Mouse (Mus musculus) limb, embryonic 11.5 days (tissue): ENCODE measurements at regions not wholly inside any gene's neighbourhood (a gene's known extent, or its start where the extent isn't known, plus 50 kb on each side); places are given as distances from the start of the nearest gene placed in this dataset.

ENCODE experiments used
- ATAC-seq: fragments of 200-750 bp; cut with Nextera tagmentation; 2 replicates; pipeline ENCODE4 v1.8.0; 2017; ENCODE audit warnings: low read depth; ENCODE audit not compliant: insufficient number of reproducible peaks, low FRiP score, low TSS enrichment
- DNase-seq: peaks from one replicate; pipeline ENCODE4 v3.0.0-alpha.2; 2015; ENCODE audit warnings: low spot score
- H3K27ac ChIP-seq: fragments of 300-500 bp; sonication (generic); replicated peaks from 2 replicates; pipeline ENCODE4 v1.5.1; 2014; ENCODE audit warnings: low read depth, mild to moderate bottlenecking, low read length
- H3K27me3 ChIP-seq: fragments of 300-500 bp; sonication (generic); 2 replicates; pipeline ENCODE4 v1.6.1; 2014; ENCODE audit warnings: mild to moderate bottlenecking, low read length, mixed read lengths; ENCODE audit not compliant: control insufficient read depth, insufficient read depth
- H3K36me3 ChIP-seq: fragments of 300-500 bp; sonication (generic); 2 replicates; pipeline ENCODE4 v1.6.1; 2014; ENCODE audit warnings: mild to moderate bottlenecking, low read length, moderate library complexity, mixed read lengths; ENCODE audit not compliant: control insufficient read depth, insufficient read depth
- H3K4me1 ChIP-seq: fragments of 300-500 bp; sonication (generic); 2 replicates; pipeline ENCODE4 v1.6.1; 2014; ENCODE audit warnings: low read length, mixed read lengths; ENCODE audit not compliant: control insufficient read depth, insufficient read depth
- H3K4me2 ChIP-seq: fragments of 300-500 bp; sonication (generic); 2 replicates; pipeline ENCODE4 v1.6.1; 2014; ENCODE audit warnings: low read depth, mild to moderate bottlenecking, moderate library complexity; ENCODE audit not compliant: severe bottlenecking
- H3K4me3 ChIP-seq: fragments of 300-500 bp; sonication (generic); 2 replicates; pipeline ENCODE4 v1.5.1; 2014; ENCODE audit warnings: low read depth, low read length
- H3K9ac ChIP-seq: fragments of 300-500 bp; sonication (generic); 2 replicates; pipeline ENCODE4 v1.6.1; 2014; ENCODE audit warnings: mild to moderate bottlenecking, low read length
- H3K9me3 ChIP-seq: fragments of 300-500 bp; sonication (generic); 2 replicates; pipeline ENCODE4 v1.6.1; 2016; ENCODE audit warnings: low read length; ENCODE audit not compliant: control insufficient read depth
- WGBS: fragments of 180-500 bp; shearing (Covaris S2); extraction: QIAGEN DNeasy Blood & Tissue Kit; methylation state at CpG from one replicate; pipeline ENCODE4 v1.1.7; 2014; 5-methylcytosine and 5-hydroxymethylcytosine counted together

DNA sequence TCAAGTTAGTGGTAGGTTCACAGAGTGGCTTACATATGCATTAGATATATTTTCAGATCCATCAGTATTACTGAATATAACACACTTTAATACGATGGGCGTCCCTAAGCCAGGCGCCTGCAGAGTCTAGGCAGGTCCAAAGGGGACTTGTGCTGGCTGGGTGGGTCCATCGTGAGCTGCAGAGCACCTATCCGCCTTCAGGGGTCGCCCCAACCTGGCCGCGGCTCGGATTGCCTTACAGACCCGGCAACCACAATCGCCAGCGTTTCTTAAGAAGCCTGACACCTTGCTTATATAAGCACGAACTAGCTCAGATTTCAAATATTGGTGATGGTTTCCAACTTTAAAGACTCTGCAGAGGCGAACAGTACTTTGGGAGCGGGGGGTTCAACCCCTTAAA lies 227.3 kb downstream of the Gm11011 start:
- no peak for ATAC-seq
- no peaks in the 10 kb centered on the region for H3K9me3 ChIP-seq
- peak overlapping the region; percentile 29; the same call in 1 of the 2 replicates for H3K4me2 ChIP-seq
- peak; percentile 85 for DNase-seq
- H3K36me3 ChIP-seq = no peaks in the 10 kb centered on the region
- WGBS = 18% methylated on average over 15 of the region's 15 CpGs
- no peak overlapping the region for H3K9ac ChIP-seq
- no peaks in the 10 kb centered on the region for H3K27me3 ChIP-seq
- no peak overlapping the region for H3K4me3 ChIP-seq
- H3K4me1 ChIP-seq = no peaks in the 10 kb centered on the region
- no peak overlapping the region for H3K27ac ChIP-seq

DNA sequence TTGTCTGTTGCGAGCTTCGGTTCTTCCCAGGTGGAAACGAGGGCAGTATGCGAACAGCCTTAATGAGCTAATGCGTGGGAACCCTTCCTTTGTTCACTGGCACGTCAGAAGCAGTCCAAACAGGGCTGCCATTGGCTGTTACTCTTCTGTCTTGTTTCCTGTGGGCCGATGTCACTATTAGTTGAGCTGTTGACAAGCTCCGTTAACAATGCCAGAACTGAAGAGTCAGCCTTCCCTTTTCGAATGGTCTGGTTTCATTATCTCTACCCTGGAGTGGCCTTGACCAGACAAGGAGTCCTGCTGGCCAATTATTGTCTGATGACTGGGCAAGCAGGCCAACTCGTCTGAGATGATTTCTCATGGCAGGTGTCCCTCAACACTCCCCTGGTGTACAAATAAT lies 230.1 kb downstream of the Gm11011 start:
- ATAC-seq = no peak
- Histone ChIP-seq H3K9ac (no peak overlapping the region), H3K36me3 (no peaks in the 10 kb centered on the region), H3K9me3 (no peaks in the 10 kb centered on the region), H3K4me2 (no peak overlapping the region), H3K27me3 (no peaks in the 10 kb centered on the region), H3K4me1 (no peaks in the 10 kb centered on the region), H3K27ac (no peak overlapping the region), H3K4me3 (no peak overlapping the region)
- WGBS = 82% methylated on average over 10 of the region's 10 CpGs
- DNase-seq = no peak

DNA sequence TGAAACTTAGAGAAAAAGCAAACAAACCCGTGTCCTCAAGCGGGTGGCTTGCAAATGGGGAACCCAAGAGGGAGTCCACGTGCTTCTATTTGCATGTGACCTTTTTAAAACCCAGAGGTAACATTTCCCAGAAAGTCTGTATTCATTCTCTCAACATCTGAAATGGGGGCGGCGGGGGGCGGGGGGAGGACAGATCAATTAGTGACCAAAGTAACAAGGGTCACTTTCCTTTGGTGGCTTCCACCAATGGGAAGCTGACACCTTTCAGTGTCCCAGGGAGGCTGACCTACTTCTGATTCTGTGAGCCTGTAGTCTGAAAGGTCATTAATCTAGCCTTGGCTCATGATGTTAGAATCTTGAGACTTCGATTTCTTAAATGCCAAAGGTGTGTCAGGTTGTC lies 236.0 kb downstream of the Gm11011 start:
- Histone ChIP-seq H3K4me1 (no peaks in the 10 kb centered on the region), H3K27ac (no peak overlapping the region), H3K9me3 (no peaks in the 10 kb centered on the region), H3K9ac (no peak overlapping the region), H3K27me3 (no peaks in the 10 kb centered on the region), H3K36me3 (no peaks in the 10 kb centered on the region), H3K4me2 (no peak overlapping the region), H3K4me3 (no peak overlapping the region)
- DNase-seq (no peak), ATAC-seq (no peak)
- 86% methylated on average over 7 of the region's 7 CpGs for WGBS

DNA sequence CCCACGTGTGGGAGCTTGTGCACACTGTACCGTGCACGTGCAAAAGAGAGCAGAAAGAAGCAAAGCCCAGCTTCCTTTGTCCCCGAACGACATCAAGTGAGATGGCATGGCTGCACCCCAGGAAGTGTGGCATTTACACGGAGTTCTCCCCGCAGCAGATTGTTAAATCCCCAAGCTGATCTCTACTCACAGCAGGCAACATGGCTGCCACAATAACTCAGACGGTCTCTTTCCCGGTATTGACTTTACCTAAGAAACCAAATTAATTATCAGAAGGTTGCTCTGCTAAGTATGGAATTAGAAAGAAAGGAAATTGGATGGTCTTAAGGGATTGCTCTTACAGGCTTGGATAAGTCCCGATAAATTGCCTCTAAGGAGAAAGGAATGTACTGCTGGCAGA lies 241.4 kb downstream of the Gm11011 start:
- Histone ChIP-seq H3K4me1 (no peaks in the 10 kb centered on the region), H3K27ac (no peak overlapping the region), H3K9ac (no peak overlapping the region), H3K9me3 (no peaks in the 10 kb centered on the region), H3K4me3 (no peak overlapping the region), H3K27me3 (no peaks in the 10 kb centered on the region), H3K36me3 (no peaks in the 10 kb centered on the region), H3K4me2 (no peak overlapping the region)
- ATAC-seq (no peak), DNase-seq (no peak)
- WGBS = 62% methylated on average over 10 of the region's 10 CpGs

DNA sequence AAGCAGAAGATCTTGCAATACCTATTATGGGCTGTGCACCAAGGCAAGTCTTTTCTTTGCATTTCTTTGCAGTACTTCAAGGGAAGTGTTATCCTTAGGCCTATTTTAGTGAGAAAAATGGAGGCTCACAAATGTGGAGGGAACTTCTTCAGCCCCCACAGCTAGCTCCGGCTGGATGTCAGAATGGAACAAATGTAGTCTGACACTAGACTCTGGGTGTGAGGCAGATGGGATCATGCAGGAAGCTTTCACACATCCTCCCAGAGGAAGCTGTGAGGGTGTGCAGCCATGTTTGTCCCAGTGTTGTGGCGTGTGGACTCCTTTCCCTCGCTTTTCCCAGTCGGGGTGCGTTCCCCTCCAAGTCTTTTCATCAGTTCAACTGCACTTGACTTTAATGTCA lies 268.0 kb downstream of the Gm11011 start:
- Histone ChIP-seq H3K9me3 (no peaks in the 10 kb centered on the region), H3K4me2 (no peak overlapping the region), H3K9ac (no peak overlapping the region), H3K4me3 (no peak overlapping the region), H3K36me3 (no peaks in the 10 kb centered on the region), H3K4me1 (no peaks in the 10 kb centered on the region), H3K27ac (no peak overlapping the region), H3K27me3 (no peaks in the 10 kb centered on the region)
- 89% methylated on average over 5 of the region's 5 CpGs for WGBS
- ATAC-seq (no peak), DNase-seq (no peak)

DNA sequence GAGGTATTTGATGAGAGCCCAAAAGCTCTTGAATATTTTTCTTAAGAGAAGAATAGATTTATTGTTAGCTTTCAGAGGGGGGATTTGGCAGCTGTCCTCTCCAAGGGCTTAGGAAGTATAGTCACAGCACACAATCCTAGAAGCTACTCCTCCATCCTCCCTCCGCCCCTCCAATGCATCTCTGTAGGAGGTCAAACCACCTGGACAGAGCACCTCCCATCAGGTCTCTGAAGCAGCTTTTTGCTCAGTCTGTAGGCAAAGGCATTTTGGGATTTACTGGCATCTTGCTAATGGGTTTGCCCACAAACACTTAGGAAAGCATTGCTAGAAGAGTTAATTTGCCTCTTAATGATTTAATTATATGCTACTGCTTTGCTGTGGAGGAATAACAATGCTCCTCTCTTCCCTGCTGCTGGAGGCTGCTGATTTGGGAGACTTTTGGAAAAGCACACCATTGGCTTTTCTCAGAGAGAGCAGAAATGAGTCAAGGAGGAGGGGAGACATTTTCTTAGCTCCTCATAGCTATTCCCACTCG lies 273.1 kb downstream of the Gm11011 start:
- 47% methylated on average over 2 of the region's 2 CpGs for WGBS
- no peak for DNase-seq
- Histone ChIP-seq H3K9ac (no peak overlapping the region), H3K36me3 (no peaks in the 10 kb centered on the region), H3K4me3 (no peak overlapping the region), H3K9me3 (no peaks in the 10 kb centered on the region), H3K4me2 (no peak overlapping the region), H3K27ac (no peak overlapping the region), H3K27me3 (no peaks in the 10 kb centered on the region), H3K4me1 (no peaks in the 10 kb centered on the region)
- ATAC-seq = no peak

DNA sequence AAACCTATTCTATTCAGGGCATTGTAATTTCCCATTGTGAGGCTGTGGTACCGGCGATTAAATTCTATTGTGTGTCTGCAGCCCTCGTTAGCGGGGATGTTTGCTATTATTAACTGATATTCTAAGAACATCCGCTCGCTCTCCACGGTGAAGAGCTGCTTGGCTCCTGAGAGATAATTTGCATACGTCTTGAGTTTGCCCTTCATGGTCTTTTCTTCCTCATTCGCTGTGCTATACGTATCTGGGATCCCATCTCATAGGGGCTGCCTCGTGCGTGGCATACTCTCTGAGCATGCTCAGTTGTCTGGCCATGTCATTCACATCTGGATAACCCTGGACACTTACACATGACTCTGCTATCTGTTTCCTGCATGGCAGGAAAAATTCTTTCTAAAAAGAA lies 275.7 kb downstream of the Gm11011 start:
- 83% methylated on average over 12 of the region's 12 CpGs for WGBS
- no peak for DNase-seq

DNA sequence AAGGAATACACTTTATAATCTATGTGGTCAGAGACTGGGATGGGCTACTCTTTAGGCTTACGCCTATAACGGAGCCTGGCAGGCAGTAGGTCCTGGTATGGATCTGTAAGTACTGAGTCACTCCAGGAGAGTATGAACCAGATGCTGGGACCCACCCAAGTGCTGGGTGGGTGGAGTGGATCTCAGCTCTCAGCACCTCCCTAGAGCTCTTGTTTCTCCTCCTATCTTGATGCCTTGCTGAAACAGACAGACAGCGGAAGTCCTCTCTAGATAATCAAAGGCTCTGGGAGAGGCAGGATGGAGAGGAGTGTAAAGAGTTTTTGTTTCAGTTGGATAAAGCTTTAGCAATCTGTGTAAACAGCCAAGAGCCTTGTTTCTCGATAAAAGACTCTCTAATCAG lies 276.2 kb downstream of the Gm11011 start:
- ATAC-seq = no peak
- DNase-seq = no peak
- no peaks in the 10 kb centered on the region for H3K27me3 ChIP-seq
- WGBS = 82% methylated on average over 4 of the region's 4 CpGs
- H3K36me3 ChIP-seq = no peaks in the 10 kb centered on the region
- H3K27ac ChIP-seq = no peak overlapping the region
- H3K4me3 ChIP-seq = no peak overlapping the region
- no peak overlapping the region for H3K9ac ChIP-seq
- no peaks in the 10 kb centered on the region for H3K4me1 ChIP-seq
- no peaks in the 10 kb centered on the region for H3K9me3 ChIP-seq
- no peak overlapping the region for H3K4me2 ChIP-seq

More for the DNA sequence above, 275.7 kb downstream of the Gm11011 start:
- Histone ChIP-seq H3K36me3 (no peaks in the 10 kb centered on the region), H3K4me2 (no peak overlapping the region), H3K4me3 (no peak overlapping the region), H3K9me3 (no peaks in the 10 kb centered on the region), H3K27ac (no peak overlapping the region), H3K4me1 (no peaks in the 10 kb centered on the region), H3K27me3 (no peaks in the 10 kb centered on the region), H3K9ac (no peak overlapping the region)
- no peak for ATAC-seq

DNA sequence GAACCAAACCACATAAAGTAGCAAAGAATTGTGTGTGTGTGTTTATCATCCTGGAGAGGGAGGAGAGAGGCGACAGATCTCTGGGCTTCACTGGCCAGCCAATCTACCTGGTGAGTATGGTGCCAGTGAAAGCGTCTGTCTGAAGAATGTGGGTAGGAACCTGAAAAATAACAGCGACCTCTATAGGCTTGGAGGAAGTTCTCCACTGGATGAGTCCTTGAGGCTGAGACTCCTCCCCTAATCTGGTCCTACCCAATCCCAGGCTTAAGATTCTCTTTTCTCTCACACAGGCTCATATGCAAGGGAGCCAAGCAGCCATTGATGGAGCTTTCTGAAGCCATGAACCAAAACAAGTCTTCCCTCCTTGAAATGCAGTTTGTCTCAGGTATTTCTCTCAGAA lies 283.2 kb downstream of the Gm11011 start:
- WGBS = 87% methylated on average over 3 of the region's 3 CpGs
- ATAC-seq = no peak

More for the DNA sequence above, 283.2 kb downstream of the Gm11011 start:
- no peaks in the 10 kb centered on the region for H3K4me1 ChIP-seq
- H3K9ac ChIP-seq = no peak overlapping the region
- H3K27me3 ChIP-seq = no peaks in the 10 kb centered on the region
- H3K36me3 ChIP-seq = no peaks in the 10 kb centered on the region
- no peak overlapping the region for H3K4me2 ChIP-seq
- no peak overlapping the region for H3K27ac ChIP-seq
- H3K4me3 ChIP-seq = no peak overlapping the region
- DNase-seq = no peak
- no peaks in the 10 kb centered on the region; the same call in 1 of the 2 replicates for H3K9me3 ChIP-seq
